Mouse (Mus musculus): ENCODE measurements around the gene Hnf4a. TPM values are rescaled to one million over a fixed set of nuclear protein-coding genes. Genes with fewer than 3 reads are reported as not detected.
"Not testable (repeated sequence)": the region's sequence is repeated elsewhere in the genome, so short reads cannot be mapped to it uniquely, and the experiment has no call there.

Hnf4a gene
- polyA plus RNA-seq, 1 experiment from 2014 or later, result 0.04 TPM

DNA sequence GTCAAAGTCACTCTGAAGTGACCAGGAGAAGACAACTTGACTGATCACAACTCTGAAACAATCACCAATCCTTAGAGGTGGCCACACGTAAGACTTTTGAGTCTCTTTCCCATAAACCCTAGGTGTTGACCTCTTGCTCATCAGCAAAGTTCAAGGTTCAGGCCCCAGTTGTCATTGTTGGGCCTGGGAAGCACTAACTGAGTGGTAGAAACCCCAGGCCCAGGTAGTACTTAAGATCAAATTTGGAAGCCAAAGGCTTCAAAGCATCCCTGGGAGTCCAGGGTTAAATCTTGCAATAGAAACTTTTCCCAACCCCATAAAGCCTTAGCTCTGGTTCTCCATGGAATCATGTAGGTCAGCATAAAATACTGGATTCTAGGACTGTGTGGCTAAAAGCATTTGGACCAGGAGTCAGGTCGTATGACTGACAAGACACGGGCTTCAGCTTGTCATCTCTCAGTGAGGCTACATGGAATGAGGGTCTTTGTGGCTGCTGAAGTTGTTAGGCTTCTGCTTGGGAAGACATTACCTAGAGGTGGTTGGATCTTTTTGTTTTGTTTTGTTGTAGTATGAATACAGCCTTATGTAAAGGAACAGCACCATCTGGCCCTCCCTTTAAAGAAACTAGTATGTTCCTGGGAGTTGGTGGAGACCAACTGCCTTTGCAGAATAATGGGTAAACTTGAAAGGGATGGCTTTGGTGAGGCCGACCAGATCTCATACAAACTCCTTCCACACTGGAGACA, 109.5 kb downstream of the Hnf4a start:
- no peaks in the 10 kb centered on the region for H3K27me3 ChIP-seq (replicated peaks)
- no peaks in the 10 kb centered on the region for H3K9me3 ChIP-seq (replicated peaks)
- no peak overlapping the region for H3K4me2 ChIP-seq
- ATAC-seq (ENCODE audit: low FRiP score), result no peak
- H3K36me3 ChIP-seq, result peaks cover 87% of the 10 kb centered on the region
- 86% methylated on average over 4 of the region's 4 CpGs for WGBS
- no peak overlapping the region for H3K27ac ChIP-seq (replicated peaks)
- H3K4me3 ChIP-seq (replicated peaks), result no peak overlapping the region
- no peaks in the 10 kb centered on the region for H3K4me1 ChIP-seq
- no peak overlapping the region for H3K9ac ChIP-seq (replicated peaks)

DNA sequence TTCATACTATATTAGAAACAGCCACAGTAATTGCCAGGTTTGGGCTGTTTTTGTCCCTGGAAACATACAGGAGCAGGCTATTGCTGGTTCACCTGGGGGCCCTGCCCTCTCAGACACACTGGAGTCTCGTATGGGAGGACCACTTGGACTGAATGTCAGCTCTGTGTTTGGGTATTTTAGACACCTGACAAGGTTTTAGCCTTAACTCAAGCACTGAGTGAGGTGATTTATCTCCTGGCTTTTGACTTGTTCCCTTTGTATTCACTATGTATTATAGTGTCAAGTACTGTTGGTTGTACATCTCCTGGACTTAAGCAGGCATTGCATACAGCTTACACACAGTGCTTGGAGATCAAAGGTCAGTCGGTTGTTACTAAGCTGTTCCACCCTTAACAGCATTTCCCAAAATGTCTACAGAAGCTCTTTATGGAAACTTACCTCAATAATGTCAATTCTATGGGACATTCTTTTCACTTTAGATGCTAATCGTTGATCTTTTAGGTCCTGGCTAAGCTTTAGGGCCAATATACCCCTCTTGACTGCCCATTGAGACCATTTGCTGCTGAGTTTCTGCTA, 110.1 kb downstream of the Hnf4a start:
- Histone ChIP-seq H3K27me3 (replicated peaks) (no peaks in the 10 kb centered on the region), H3K4me3 (replicated peaks) (no peak overlapping the region), H3K9ac (replicated peaks) (no peak overlapping the region), H3K36me3 (peaks cover 85% of the 10 kb centered on the region), H3K4me2 (no peak overlapping the region), H3K27ac (replicated peaks) (no peak overlapping the region), H3K4me1 (no peaks in the 10 kb centered on the region), H3K9me3 (replicated peaks) (no peaks in the 10 kb centered on the region)
- ATAC-seq (ENCODE audit: low FRiP score), result no peak
- WGBS, result 79% methylated on average over 3 of the region's 3 CpGs

DNA sequence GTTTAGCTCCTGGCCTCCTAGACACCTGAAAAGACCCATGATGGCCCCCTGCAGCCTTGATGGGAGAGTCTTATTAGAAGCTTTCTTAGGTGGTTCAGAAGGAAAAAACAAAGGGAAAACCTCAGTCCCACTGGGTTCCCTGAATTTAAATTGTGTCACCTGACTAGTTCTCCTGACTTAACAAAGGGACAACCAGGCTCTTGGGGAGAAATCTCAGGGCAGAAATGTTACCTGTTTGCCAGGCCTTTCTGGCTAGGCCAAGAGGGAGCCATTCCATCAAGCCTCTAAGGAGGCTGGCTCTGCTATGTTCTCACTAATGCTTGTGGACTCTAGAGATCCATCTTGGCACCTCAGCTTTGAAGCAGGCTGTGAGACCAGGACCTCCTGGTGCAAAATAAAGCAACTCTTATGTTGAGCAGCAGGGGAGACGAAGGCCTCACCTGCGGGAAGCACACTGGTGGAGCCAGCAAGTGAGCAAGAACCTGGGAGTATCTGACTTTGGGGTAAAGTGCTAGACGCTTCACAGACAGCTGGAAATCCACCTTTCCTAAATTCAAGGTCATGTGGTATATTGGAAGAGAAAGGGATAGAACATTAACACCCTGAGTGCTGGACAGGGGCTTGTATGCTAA, 110.7 kb downstream of the Hnf4a start:
- H3K36me3 ChIP-seq, result peaks cover 81% of the 10 kb centered on the region

DNA sequence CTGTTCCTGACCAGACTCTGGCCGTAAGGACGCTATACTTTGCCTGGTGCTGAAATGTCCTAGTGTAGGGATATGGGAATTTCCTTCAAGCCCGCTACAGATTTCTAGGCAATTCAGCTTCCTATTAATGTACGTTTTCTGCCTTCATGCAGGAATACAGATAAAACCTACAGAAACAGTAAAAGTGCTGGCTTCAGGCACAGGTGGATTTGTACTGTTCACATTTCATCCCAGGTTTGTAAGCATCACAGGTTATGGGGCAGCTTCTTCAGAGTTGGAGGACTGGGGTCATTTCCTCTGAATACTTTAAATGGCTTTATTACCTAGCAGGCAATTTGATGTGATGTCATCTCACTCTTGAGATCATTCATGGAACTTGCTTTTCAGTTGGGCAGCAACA, 111.3 kb downstream of the Hnf4a start:
- ATAC-seq (ENCODE audit: low FRiP score), result no peak
- Histone ChIP-seq H3K4me1 (no peaks in the 10 kb centered on the region), H3K27ac (replicated peaks) (no peak overlapping the region), H3K4me2 (no peak overlapping the region), H3K27me3 (replicated peaks) (no peaks in the 10 kb centered on the region), H3K9me3 (replicated peaks) (no peaks in the 10 kb centered on the region), H3K36me3 (peaks cover 83% of the 10 kb centered on the region), H3K4me3 (replicated peaks) (no peak overlapping the region), H3K9ac (replicated peaks) (no peak overlapping the region)
- 92% methylated on average over 4 of the region's 4 CpGs for WGBS

More for the DNA sequence above, 110.7 kb downstream of the Hnf4a start:
- no peak overlapping the region for H3K9ac ChIP-seq (replicated peaks)
- no peaks in the 10 kb centered on the region for H3K4me1 ChIP-seq
- no peak overlapping the region for H3K4me2 ChIP-seq
- no peak overlapping the region for H3K4me3 ChIP-seq (replicated peaks)
- no peaks in the 10 kb centered on the region for H3K9me3 ChIP-seq (replicated peaks)
- ATAC-seq (ENCODE audit: low FRiP score), result no peak
- no peak overlapping the region for H3K27ac ChIP-seq (replicated peaks)
- no peaks in the 10 kb centered on the region for H3K27me3 ChIP-seq (replicated peaks)
- 85% methylated on average over 3 of the region's 3 CpGs for WGBS

DNA sequence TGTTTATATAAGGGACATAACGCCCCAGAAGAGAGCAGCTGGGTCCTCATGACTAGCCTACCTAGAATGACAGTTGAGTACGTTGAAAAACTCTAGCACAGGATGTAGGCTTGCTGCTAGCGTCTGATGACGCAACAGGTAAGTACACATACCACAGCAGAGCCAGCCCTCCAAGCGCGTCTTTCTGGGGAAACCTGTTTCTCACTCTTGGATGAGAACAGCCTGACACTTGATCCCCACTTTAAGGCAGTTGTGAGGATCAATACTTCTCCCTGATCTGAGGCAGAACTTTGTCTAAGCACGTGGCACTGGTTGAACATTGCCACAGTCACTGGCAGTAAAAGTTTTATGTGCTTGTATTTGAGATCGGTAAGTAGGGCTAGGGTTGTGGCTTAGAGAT, 113.8 kb downstream of the Hnf4a start:
- Histone ChIP-seq H3K4me3 (replicated peaks) (no peak overlapping the region), H3K27me3 (replicated peaks) (no peaks in the 10 kb centered on the region), H3K36me3 (peaks cover 75% of the 10 kb centered on the region), H3K4me2 (no peak overlapping the region), H3K27ac (replicated peaks) (no peak overlapping the region), H3K4me1 (no peaks in the 10 kb centered on the region), H3K9ac (replicated peaks) (no peak overlapping the region), H3K9me3 (replicated peaks) (no peaks in the 10 kb centered on the region)
- 88% methylated on average over 8 of the region's 8 CpGs for WGBS
- ATAC-seq (ENCODE audit: low FRiP score), result no peak

DNA sequence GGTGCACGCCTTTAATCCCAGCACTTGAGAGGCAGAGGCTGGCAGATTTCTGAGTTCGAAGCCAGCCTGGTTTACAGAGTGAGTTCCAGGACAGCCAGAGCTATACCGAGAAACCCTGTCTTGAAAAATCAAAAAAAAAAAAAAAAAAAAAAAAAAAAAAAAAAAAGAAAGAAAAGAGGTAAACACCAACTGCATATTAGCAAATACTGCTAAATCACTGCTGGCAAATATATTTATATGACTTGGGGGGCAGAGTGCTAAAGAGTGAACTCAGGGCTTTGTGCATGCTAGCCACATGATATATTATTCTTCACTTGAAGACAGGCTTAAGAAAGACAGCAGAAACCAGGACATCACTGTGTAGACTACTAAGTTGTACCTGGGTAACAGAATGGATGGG, 114.8 kb downstream of the Hnf4a start:
- H3K36me3 ChIP-seq, result peaks cover 75% of the 10 kb centered on the region
- not testable (repeated sequence) for ATAC-seq (ENCODE audit: low FRiP score); H3K9ac ChIP-seq (replicated peaks); H3K9me3 ChIP-seq (replicated peaks); H3K4me2 ChIP-seq; H3K27me3 ChIP-seq (replicated peaks); H3K27ac ChIP-seq (replicated peaks); H3K4me3 ChIP-seq (replicated peaks); H3K4me1 ChIP-seq
- 93% methylated on average over 3 of the region's 3 CpGs for WGBS

Other genes with a start within 250 kb of the Hnf4a start
- gene Jph2, start 108.8 kb upstream of the Hnf4a start, polyA plus RNA-seq (2015; fragmentation: Nextera tagmentation; extraction: Ambion mirVana), result 0.96 and 2.0 TPM in 2 replicates
- 72.6 and 82.1 TPM in 2 replicates for gene Oser1, start 82.1 kb upstream of the Hnf4a start, polyA plus RNA-seq (2015; fragmentation: Nextera tagmentation; extraction: Ambion mirVana)
- gene Gdap1l1, start 68.3 kb upstream of the Hnf4a start, polyA plus RNA-seq (2015; fragmentation: Nextera tagmentation; extraction: Ambion mirVana), result 108 and 129 TPM in 2 replicates
- gene Fitm2, start 34.2 kb upstream of the Hnf4a start, polyA plus RNA-seq (2015; fragmentation: Nextera tagmentation; extraction: Ambion mirVana), result 17.1 and 18.3 TPM in 2 replicates
- gene R3hdml, start 14.5 kb upstream of the Hnf4a start, polyA plus RNA-seq (2015; fragmentation: Nextera tagmentation; extraction: Ambion mirVana), result 0.18 TPM in 1 of 2 replicates, not detected in the other
- gene Ttpal, start 95.5 kb downstream of the Hnf4a start, polyA plus RNA-seq (2015; fragmentation: Nextera tagmentation; extraction: Ambion mirVana), result 37.5 and 39.1 TPM in 2 replicates
- 33.6 and 41.2 TPM in 2 replicates for gene Serinc3, start 138.3 kb downstream of the Hnf4a start, polyA plus RNA-seq (2015; fragmentation: Nextera tagmentation; extraction: Ambion mirVana)
- 107 and 110 TPM in 2 replicates for gene Pkig, start 151.6 kb downstream of the Hnf4a start, polyA plus RNA-seq (2015; fragmentation: Nextera tagmentation; extraction: Ambion mirVana)
- gene Ada, start 243.4 kb downstream of the Hnf4a start, polyA plus RNA-seq (2015; fragmentation: Nextera tagmentation; extraction: Ambion mirVana), result 4.2 and 10.1 TPM in 2 replicates